Mouse (Mus musculus) olfactory bulb, adult 2 months (tissue): ENCODE results near the gene Wdr1.

ENCODE experiments used
- CTCF ChIP-seq: fragments of 200-500 bp; IDR thresholded peaks from 2 replicates; pipeline ENCODE4 v1.5.1; 2012; ENCODE audit warnings: low read depth, mild to moderate bottlenecking, low read length, moderate library complexity; ENCODE audit not compliant: insufficient read depth
- POLR2A ChIP-seq: fragments of 200-500 bp; IDR thresholded peaks from 2 replicates; pipeline ENCODE4 v1.6.1; 2012; ENCODE audit warnings: mild to moderate bottlenecking, low read depth, low read length, moderate library complexity; ENCODE audit not compliant: insufficient read depth

GRCm38 (mm10) chr5:38561426-38562024 is 1.5 kb downstream of the Wdr1 start:
- TF ChIP-seq POLR2A (peak; percentile 69; the same call in 1 of the 2 replicates), CTCF (no peak)
